Mouse (Mus musculus): ENCODE measurements around the gene Sptb.
A peak's percentile ranks its signal among the peaks of the same experiment; 100 is the strongest.

The Sptb gene

GRCm38 (mm10) chr12:76673794-76674222 is 36.5 kb downstream of the Sptb start:
- DNase-seq (ENCODE audit: low read depth, low spot score): no peak

- DNase-seq (ENCODE audit: low read depth, low spot score): no peak
These were observed 38.3 kb downstream of the Sptb start for GRCm38 (mm10) chr12:76672008-76672407.

GRCm38 (mm10) chr12:76670533-76671086 is 39.7 kb downstream of the Sptb start:
- no peak for DNase-seq (ENCODE audit: low read depth, low spot score)

GRCm38 (mm10) chr12:76669956-76670530 is 40.3 kb downstream of the Sptb start:
- DNase-seq (ENCODE audit: low read depth, low spot score): no peak

DNA sequence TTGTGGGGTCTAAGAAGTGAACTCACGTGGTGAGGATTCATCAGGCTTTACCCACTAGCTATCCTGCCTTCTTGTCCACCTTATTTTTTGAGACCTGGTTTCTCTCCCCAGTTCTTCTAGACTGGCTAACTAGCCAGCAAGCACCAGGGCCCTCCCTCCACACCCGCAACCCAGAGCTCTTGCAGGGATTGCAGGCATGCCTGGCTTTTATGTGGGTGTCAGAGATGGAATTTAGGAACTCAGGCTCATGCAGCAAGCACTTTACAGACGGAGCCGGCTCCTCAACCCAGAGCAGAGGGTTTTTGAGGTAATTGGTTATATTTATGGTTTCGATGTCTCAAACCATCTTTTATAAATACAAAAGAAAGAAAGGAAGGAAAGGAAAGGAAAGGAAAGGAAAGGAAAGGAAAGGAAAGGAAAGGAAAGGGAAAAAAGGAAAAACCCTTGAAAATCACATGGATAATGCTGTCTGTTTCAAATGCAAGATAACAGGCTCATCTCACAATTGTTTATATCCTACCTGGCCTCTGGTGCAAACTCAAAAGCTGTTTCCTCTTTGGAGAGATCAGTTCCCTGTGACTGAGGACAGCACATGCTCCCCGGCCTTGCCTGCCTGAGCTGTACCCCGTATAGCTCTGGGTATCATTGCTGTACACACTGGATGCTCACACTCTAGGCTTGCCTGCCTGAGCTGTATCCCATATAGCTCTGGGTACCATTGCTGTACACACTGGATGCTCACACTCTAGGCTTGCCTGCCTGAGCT is 41.5 kb downstream of the Sptb start:
- DNase-seq (ENCODE audit: low read depth, low spot score): no peak

DNA sequence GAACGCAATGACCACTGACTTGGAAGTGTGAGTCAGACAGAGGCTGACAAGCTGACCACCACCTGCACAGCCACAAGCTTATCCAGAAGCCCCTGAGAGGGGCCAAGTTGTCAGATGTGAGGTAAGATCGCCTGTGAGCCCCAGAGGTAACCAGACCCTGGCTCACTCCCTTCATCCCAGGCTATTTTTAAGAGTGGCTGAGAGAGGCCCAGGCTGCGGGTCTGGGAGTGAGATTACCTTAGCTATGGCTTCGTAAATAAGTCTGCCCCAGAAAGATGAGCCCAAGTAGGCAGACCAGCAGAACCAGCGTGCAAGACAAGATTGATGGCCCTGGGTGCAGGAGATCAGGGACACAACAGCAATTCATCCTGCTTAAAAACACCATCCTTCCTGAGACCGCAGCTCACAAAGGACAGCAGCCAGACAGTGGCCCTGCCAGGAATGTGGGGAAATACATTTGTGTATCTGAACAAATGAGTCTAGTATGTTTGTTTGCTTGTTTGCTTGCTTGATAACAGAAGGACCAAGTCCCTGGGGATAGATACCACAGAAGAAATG is 58.5 kb downstream of the Sptb start:
- no peak for DNase-seq (ENCODE audit: low read depth, low spot score)

- peak; percentile 40 for DNase-seq (ENCODE audit: low read depth, low spot score)
These were observed 60.3 kb downstream of the Sptb start for GRCm38 (mm10) chr12:76649708-76650687.

- peak; percentile 21 for DNase-seq (ENCODE audit: low read depth, low spot score)
These were observed 64.9 kb downstream of the Sptb start for GRCm38 (mm10) chr12:76645222-76646110.

DNA sequence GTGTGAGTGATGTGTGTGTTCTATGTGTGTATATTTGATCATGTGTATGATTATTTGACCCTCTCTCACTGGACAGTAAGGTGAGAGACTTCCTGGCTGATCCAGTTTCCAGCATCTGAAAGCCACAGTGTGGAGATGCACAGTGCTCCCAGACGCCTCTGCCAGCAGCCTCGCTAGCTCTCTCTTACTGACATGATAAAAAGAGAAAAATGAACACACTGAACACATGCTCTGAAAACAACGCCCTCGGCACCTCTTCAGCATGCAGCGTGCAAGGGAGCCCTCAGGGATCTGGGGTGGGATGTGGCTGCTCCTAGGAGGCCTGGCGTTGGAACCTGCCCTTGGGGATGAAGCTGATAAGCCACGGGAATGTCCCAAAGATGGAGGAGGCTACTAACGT is 66.7 kb downstream of the Sptb start:
- DNase-seq (ENCODE audit: low read depth, low spot score): no peak

DNA sequence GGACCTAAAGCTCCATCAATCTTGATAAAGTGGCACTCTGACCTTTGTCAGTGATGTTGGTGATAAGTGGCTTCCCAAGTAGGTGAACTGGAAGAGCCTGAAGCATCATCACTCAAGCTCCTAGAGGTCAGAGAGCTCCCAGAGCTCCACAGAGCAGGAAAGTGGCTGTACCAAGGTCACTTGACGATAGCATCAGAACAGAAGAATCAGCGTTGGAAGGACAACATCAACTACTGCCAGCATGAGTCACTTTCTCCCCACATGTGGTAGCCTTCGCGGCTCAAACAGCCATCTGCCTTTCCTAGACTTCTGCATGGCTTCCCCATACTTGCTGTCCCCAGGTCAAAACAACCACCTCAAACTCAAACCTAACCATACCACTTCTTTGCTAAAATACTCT is 67.7 kb downstream of the Sptb start:
- no peak for DNase-seq (ENCODE audit: low read depth, low spot score)

- DNase-seq (ENCODE audit: low read depth, low spot score): peak; percentile 46
These were observed 69.7 kb downstream of the Sptb start for GRCm38 (mm10) chr12:76640620-76641019.

DNA sequence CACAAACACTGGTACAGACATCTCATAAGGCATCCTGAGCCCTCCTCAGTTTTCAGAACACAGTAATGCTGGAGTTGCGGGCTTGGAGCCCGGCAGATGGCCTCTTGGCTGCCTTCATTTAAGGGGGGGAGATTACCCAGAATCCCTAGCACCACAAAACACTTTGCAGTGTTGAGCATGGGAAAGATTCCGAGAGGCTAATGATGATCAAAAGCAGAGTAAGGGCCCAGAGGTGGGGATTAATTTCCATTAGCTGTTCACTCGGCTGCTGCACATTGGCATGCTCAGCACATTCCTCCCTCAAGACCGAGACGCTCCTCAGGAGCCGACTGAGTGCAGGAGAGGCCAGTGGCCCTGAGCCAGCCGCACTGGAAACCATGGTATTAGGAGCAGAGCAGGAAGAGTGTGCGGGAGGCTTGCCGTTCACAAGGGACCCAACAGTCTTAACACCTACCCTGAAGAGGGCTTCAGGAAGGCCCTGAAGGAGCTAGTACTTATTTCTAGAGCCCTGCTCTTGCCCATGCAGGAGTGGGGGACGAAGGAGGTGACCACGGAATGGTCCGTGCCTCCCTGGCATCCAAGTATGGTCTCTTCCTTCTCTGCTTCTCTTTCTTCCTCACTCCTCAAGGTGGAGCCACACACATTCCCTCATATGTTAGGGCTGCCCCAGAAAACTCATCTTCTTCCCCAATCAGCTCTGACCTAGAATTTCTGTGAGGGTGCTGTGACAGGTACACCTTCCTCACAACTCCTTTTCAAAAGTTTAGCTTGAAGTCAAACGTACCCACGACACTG is 75.3 kb downstream of the Sptb start:
- no peak for DNase-seq (ENCODE audit: low read depth, low spot score)

DNA sequence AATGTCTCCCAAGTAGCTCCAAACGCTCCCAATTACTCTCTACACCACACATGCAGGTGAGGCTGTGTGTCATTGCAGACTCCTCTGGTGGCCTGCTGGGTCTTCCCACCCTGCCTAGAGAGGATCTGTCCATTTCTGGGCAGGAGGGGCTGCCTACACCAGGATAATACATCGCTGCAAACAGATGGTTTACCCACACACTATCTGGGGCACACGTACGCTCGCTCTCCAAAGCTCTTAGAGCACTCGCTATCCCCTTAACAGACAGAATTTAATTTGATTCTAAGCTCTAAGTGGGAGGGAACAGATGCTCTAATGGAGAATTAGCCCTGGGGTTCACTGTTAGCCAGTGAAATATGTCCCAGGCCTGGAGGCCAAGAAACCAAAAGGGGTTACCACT is 87.0 kb downstream of the Sptb start:
- DNase-seq (ENCODE audit: low read depth, low spot score): no peak

DNA sequence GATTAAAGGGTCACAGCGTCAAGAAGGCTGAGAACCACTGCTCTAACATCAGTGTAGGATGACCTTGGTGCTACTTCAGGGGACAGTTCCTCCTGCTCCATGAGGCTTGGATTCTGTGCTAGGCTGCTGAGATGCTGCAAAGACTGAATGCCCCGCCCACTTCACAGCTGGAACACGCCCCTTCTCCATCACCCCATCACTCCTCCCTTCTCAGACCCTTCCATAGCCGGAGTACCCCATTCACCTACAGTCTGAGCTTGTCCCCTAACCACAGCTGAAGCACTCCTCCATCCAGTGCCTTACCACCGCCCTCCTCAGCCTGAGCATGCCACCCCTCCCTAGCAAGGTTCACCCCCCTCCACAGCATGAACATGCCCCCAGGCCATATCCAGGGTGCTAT is 90.5 kb downstream of the Sptb start:
- no peak for DNase-seq (ENCODE audit: low read depth, low spot score)

DNA sequence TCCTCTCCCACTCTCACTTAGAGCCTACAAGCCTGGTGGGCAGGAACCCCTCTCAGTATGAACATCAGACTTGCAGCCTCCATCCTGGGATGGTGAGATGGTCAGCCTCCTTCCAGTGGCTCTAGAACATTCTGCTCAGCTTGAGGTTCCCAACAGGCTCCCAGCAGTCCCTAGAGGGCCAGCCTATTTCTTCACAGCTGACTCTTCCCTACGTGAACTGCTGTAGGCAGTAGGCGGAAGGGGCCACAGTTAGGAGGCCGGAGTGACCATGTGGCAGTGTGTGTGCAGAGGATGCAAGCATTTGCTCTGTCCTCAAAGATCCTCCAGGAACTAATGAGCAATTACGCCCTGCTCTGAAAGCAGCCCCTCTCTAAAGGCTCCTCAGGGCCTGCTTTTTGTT is 92.2 kb downstream of the Sptb start:
- no peak for DNase-seq (ENCODE audit: low read depth, low spot score)

GRCm38 (mm10) chr12:76615580-76615937 is 94.8 kb downstream of the Sptb start:
- no peak for DNase-seq (ENCODE audit: low read depth, low spot score)

DNA sequence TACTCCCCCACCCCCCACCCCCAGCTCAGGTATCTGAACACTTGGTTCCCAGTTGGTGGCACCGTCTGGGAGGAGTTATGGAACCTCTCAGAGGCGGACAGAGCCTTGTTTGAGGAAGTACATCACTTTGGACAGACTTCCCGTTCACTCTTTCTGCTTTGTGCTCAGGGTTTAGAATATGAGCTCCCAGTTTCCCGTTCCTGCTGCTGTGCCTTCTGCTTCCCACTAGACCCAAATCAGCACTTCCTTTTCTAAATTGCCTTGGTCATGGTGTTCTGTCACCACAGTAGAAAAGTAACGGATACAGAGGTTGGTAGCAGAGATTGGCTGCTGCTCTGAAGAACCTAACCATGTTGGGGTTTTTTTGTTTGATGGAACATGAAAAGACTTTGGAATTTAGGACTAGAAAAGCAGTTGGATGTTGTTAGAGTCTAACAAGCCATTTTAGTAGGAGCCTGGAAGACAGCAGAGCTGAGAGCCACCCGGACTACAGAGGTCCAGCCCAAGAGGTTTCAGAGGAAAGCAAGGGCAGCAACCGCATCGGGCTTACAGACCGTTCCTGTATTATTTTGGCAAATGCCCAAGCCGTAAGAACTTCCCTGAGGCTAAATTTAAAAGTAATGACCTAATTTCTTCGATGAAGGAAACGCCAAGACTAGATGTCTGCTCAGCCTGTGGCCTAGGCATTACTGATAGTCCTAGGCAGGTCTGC is 95.3 kb downstream of the Sptb start:
- DNase-seq (ENCODE audit: low read depth, low spot score): no peak

- DNase-seq (ENCODE audit: low read depth, low spot score): no peak
These were observed 97.7 kb downstream of the Sptb start for GRCm38 (mm10) chr12:76612621-76613020.

DNA sequence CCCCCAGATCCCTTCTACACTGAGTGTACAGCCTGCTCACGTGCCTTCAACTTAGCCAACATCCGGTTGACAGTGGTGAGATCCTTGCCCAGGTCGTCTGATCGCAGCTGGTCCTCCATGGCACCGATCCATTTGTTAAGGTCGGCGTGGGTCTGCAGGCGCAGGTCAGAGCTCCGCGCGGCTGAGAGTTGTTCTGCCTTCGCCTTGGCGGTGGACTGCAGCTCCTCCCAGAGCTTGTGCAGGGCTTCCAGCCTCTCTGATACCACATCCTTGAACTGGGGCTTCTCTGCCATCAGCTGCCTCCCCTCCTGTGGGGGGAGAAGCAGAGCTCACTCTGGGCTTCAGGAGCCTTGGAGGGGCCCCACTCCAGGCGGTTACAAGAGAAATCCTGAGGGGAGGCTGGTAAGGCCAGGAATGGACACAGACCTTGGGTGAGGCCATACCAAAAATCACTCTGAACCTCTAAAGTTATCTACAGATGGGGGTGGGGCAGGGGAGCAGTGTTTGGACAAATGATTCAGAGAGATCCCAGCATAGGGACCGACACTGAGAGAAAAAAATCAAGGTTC is 101.3 kb downstream of the Sptb start:
- DNase-seq (ENCODE audit: low read depth, low spot score): no peak
